Mouse (Mus musculus): ENCODE measurements around the gene Apba1.

DNA sequence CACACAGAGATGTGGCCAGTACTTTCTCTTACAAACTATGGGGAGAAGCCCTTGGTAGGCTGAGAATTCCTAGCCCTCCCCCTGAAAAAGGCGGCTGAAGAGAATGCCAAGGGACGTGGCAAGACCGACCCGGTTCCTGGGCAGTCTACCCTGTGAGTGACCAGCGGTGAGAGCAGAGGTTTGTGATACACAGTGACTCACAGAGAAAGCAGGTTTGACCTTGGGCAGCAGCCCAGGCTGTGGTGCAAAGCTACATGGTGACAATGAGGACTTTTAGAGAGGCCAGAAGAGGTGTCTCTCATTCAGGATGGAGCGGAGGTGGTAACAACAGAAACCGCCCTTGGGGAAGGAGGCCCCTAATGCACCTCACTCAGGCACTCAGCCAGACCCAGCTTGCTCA is 212.7 kb downstream of the Apba1 start:
- no peak for TF ChIP-seq EP300 (IDR thresholded peaks at IDR 0.05; ENCODE audit: low read depth)
- no peak for TF ChIP-seq CTCF (IDR thresholded peaks at IDR 0.05; ENCODE audit: low read depth)
